Mouse (Mus musculus) embryonic facial prominence, embryonic 12.5 days (tissue): ENCODE results near the gene Sestd1. TPM values are rescaled to one million over a fixed set of nuclear protein-coding genes. Genes with fewer than 3 reads are reported as not detected.
A peak's percentile ranks its signal among the peaks of the same experiment; 100 is the strongest.

Experiments
- ATAC-seq: fragments of 200-750 bp; cut with Nextera tagmentation; 2 replicates; pipeline ENCODE4 v1.8.0; 2017; ENCODE audit not compliant: insufficient number of reproducible peaks, insufficient read depth, low FRiP score, low TSS enrichment
- H3K27ac ChIP-seq: fragments of 300-500 bp; sonication (generic); 2 replicates; pipeline ENCODE4 v1.5.1; 2016; ENCODE audit warnings: mild to moderate bottlenecking
- H3K27me3 ChIP-seq: fragments of 300-500 bp; sonication (generic); 2 replicates; pipeline ENCODE4 v1.6.1; 2016; ENCODE audit warnings: mild to moderate bottlenecking, moderate library complexity
- H3K36me3 ChIP-seq: fragments of 300-500 bp; sonication (generic); 2 replicates; pipeline ENCODE4 v1.6.1; 2016; ENCODE audit warnings: mild to moderate bottlenecking
- H3K4me1 ChIP-seq: fragments of 300-500 bp; sonication (generic); 2 replicates; pipeline ENCODE4 v1.6.1; 2016
- H3K4me2 ChIP-seq: fragments of 300-500 bp; sonication (generic); replicated peaks from 2 replicates; pipeline ENCODE4 v1.6.1; 2016; ENCODE audit warnings: mild to moderate bottlenecking, moderate library complexity
- H3K4me3 ChIP-seq: fragments of 300-500 bp; sonication (generic); 2 replicates; pipeline ENCODE4 v1.5.1; 2016; ENCODE audit warnings: mild to moderate bottlenecking
- H3K9ac ChIP-seq: fragments of 300-500 bp; sonication (generic); 2 replicates; pipeline ENCODE4 v1.6.1; 2016; ENCODE audit warnings: mild to moderate bottlenecking, moderate library complexity
- H3K9me3 ChIP-seq: fragments of 300-500 bp; sonication (generic); 2 replicates; pipeline ENCODE4 v1.6.1; 2016; ENCODE audit warnings: mild to moderate bottlenecking, moderate library complexity
- WGBS: fragments of 180-500 bp; shearing (Covaris S2); methylation state at CpG from one replicate; pipeline ENCODE4 v1.1.7; 2016; 5-methylcytosine and 5-hydroxymethylcytosine counted together
- polyA plus RNA-seq: library from polyadenylated mRNA; unstranded; fragments of >200 nt; fragmentation: Nextera tagmentation; extraction: Ambion mirVana; gene quantifications from 2 replicates; pipeline ENCODE4 v1.2.1, GENCODE M21; 2016

The Sestd1 gene
- polyA plus RNA-seq, 1 experiment from 2014 or later = 23.8 TPM

DNA sequence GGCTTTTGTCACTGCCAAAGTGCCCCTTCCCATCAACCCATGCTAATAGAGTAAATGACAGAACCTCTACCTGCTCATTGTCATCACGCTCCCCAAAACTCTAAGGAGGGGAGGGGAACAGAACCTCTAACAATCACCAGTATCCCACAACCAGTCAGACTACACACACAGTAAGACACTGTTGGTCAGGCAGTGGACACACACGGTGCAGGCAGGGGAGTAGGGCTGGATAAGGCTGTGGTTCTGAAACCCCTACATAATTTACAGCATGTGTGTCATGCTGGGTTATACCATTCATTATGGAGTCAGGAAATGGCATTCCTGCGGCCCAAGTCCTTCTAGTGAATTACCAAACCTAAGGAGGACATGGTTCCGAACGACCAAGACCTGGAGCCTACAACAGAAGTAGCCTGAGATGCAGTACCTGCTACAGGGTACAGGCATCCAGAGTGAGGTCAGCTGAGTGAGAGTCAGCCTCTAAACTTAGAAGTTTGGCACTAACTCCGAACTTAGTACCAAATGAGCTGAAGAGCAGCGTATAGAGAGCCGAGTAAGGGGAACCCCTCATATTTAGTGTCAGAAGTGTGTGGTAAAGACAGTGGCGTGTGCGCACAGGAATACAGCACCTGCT is 33.1 kb downstream of the Sestd1 start:
- 80% methylated on average over 10 of the region's 10 CpGs for WGBS
- Histone ChIP-seq H3K27ac (no peak overlapping the region), H3K27me3 (no peaks in the 10 kb centered on the region), H3K9me3 (no peaks in the 10 kb centered on the region), H3K9ac (no peak overlapping the region), H3K4me1 (peaks cover 12% of the 10 kb centered on the region), H3K36me3 (peaks cover 15% of the 10 kb centered on the region), H3K4me2 (no peak overlapping the region), H3K4me3 (no peak overlapping the region)
- peak; percentile 73; the same call in 1 of the 2 replicates for ATAC-seq

DNA sequence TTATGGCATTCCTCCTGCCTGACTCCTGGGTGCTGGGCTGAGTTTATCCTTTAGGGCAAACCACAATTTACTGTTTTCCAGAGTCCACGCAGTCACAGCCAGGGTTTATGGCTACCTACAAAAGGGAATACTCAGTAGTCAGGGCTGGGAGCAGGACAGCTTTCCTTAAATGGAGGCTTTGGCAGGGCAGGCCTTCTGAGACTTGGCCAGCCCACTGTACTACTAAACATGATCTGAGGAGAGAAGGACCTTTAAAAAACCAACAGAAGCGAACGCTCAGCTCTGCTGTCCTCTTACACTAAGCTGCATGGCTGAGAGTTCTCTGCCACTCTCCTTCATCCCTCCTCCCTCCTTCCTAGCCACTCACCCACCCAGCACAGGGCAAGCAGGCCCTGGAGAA is 34.6 kb downstream of the Sestd1 start:
- ATAC-seq = no peak
- no peak overlapping the region for H3K4me2 ChIP-seq
- H3K27me3 ChIP-seq = no peaks in the 10 kb centered on the region
- 48% methylated on average over 3 of the region's 3 CpGs for WGBS
- no peak overlapping the region for H3K4me3 ChIP-seq
- peaks cover 12% of the 10 kb centered on the region for H3K4me1 ChIP-seq
- H3K36me3 ChIP-seq = peaks cover 20% of the 10 kb centered on the region
- no peaks in the 10 kb centered on the region for H3K9me3 ChIP-seq
- no peak overlapping the region for H3K9ac ChIP-seq
- no peak overlapping the region for H3K27ac ChIP-seq

DNA sequence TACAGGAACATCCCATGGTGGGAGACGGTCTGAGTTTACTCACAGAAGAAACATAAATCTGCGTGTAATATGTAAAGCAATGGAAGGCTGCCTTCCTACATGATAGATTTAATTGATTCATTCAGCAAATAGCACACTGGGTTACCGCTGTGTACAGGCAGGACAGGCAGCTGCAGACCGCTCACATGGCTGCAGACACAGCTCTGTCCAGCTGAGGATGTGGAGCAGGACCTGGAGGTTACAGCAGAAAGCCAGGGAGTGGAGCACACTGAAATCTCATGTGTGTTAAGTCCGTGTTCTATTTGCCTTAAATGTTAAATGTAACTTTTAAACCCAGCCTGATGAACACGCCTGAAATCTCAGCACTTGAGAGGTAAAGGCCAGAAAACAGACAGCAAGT is 38.1 kb downstream of the Sestd1 start:
- no peaks in the 10 kb centered on the region for H3K9me3 ChIP-seq
- peaks cover 41% of the 10 kb centered on the region for H3K36me3 ChIP-seq
- peaks cover 6% of the 10 kb centered on the region for H3K4me1 ChIP-seq
- no peak overlapping the region for H3K9ac ChIP-seq
- no peaks in the 10 kb centered on the region for H3K27me3 ChIP-seq
- WGBS = 88% methylated on average over 6 of the region's 6 CpGs
- H3K4me3 ChIP-seq = no peak overlapping the region
- H3K4me2 ChIP-seq = no peak overlapping the region
- ATAC-seq = no peak
- H3K27ac ChIP-seq = no peak overlapping the region

DNA sequence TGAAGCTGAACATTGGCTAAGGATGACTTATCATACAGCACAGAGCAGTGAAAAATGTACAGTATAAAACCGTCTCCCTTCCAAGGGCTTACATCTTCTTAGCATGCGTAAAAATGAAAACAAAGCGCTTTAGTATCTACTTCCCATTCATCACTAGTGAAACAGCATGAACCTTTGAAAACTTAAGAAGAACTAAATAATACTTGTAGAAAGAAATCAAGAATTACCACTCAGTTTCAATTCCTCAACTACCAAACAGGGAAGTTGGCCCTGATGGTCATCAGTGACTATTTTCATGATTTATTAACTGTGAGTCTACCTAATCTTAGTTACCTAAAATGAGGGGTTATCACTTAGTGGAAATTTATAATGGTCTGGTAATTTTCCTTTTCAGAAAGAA is 41.8 kb downstream of the Sestd1 start:
- H3K4me2 ChIP-seq = no peak overlapping the region
- no peaks in the 10 kb centered on the region for H3K9me3 ChIP-seq
- no peak overlapping the region for H3K9ac ChIP-seq
- WGBS = 96% methylated on average over 3 of the region's 3 CpGs
- H3K4me3 ChIP-seq = no peak overlapping the region
- peaks cover 33% of the 10 kb centered on the region for H3K36me3 ChIP-seq
- no peaks in the 10 kb centered on the region for H3K4me1 ChIP-seq
- no peaks in the 10 kb centered on the region for H3K27me3 ChIP-seq
- no peak overlapping the region for H3K27ac ChIP-seq
- no peak for ATAC-seq

DNA sequence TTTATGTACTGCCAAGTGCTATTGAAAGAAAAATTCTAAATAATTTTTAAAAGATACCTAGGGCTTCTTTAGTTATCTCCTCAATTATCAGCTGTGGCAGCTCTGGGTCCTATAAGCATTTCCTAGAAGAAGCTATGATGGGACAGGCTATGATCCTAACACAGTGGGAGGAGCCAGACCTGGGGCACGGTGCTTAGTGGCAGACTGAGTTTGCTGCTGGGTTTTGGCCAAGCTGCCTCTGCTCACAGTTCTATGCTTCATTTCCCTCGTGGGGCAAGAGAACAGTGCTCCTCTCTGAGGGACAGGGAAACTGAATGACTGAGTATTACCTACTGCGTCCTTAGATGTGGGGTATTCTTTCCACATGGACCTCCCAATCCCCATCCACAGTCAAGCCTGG is 42.3 kb downstream of the Sestd1 start:
- WGBS = 72% methylated on average over 3 of the region's 3 CpGs
- Histone ChIP-seq H3K4me3 (no peak overlapping the region), H3K4me1 (no peaks in the 10 kb centered on the region), H3K4me2 (no peak overlapping the region), H3K9ac (no peak overlapping the region), H3K36me3 (peaks cover 34% of the 10 kb centered on the region), H3K27me3 (no peaks in the 10 kb centered on the region), H3K27ac (no peak overlapping the region), H3K9me3 (no peaks in the 10 kb centered on the region)
- no peak for ATAC-seq

DNA sequence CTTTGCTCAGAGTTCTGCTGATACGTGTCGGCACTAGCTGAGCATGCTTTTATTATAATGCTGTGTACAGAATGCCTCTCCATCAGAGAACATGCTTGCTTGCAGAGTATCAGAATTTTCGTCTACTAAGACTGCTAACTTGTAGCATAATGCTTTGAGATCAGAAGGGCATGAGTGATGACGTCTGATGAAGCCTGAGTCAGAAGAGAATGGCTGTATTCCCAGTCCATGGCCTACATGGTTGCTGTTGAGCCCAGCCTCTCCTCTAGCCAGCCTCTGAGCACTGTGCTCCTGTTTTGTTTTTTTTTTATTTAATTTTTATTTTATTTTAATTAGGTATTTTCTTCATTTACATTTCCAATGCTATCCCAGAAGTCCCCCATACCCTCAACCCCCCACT is 43.5 kb downstream of the Sestd1 start:
- Histone ChIP-seq H3K36me3 (peaks cover 46% of the 10 kb centered on the region), H3K27ac (no peak overlapping the region), H3K27me3 (no peaks in the 10 kb centered on the region), H3K9me3 (no peaks in the 10 kb centered on the region), H3K4me1 (no peaks in the 10 kb centered on the region), H3K4me3 (no peak overlapping the region), H3K4me2 (no peak overlapping the region), H3K9ac (no peak overlapping the region)
- ATAC-seq = no peak
- 90% methylated on average over 4 of the region's 4 CpGs for WGBS

DNA sequence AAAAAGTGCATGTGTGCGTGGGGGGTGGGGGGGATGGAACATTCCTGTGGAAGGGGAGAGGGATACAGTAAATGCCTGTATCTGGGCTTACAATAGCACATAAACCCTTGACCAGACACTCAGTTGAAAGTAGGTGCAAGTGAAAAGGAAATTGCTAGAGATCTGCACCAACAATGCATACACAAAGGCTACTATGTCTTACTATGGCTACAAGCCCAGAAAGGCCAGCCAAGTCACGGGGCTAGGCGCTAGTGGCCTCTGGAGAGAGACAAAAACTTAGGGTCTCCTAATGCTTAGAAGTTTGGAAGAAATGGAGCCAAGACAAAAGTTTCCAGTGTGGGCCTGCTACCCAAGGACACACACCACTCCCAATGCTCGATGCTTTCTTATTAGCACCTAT is 44.5 kb downstream of the Sestd1 start:
- H3K9ac ChIP-seq = no peak overlapping the region
- H3K4me3 ChIP-seq = no peak overlapping the region
- H3K9me3 ChIP-seq = no peaks in the 10 kb centered on the region
- H3K4me1 ChIP-seq = no peaks in the 10 kb centered on the region
- no peak overlapping the region for H3K4me2 ChIP-seq
- H3K27me3 ChIP-seq = no peaks in the 10 kb centered on the region
- ATAC-seq = no peak
- H3K36me3 ChIP-seq = peaks cover 49% of the 10 kb centered on the region
- 93% methylated on average over 4 of the region's 4 CpGs for WGBS
- H3K27ac ChIP-seq = no peak overlapping the region

DNA sequence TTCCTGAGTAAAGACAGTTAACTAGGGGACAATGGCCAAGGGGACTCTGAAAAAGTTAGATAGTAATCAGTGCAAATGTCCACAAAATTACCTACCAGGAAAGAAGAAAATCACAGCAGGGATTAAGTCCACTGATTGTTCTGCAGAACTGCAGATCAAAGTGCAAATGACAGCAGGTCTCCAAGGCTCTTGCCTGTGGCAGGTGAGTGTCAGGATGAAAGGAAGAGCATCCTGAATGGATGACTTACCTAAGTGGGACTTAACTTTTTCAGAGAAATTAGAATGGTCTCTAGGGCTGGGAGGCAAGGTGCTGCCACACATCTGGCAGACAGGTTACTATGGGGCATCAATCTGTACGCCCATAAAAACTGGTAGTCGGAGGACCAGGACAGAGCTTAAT is 47.8 kb downstream of the Sestd1 start:
- Histone ChIP-seq H3K27ac (no peak overlapping the region), H3K4me3 (no peak overlapping the region), H3K9me3 (no peaks in the 10 kb centered on the region), H3K9ac (no peak overlapping the region), H3K4me2 (no peak overlapping the region), H3K27me3 (no peaks in the 10 kb centered on the region), H3K4me1 (no peaks in the 10 kb centered on the region), H3K36me3 (peaks cover 31% of the 10 kb centered on the region)
- WGBS = 89% methylated on average over 2 of the region's 2 CpGs
- no peak for ATAC-seq

DNA sequence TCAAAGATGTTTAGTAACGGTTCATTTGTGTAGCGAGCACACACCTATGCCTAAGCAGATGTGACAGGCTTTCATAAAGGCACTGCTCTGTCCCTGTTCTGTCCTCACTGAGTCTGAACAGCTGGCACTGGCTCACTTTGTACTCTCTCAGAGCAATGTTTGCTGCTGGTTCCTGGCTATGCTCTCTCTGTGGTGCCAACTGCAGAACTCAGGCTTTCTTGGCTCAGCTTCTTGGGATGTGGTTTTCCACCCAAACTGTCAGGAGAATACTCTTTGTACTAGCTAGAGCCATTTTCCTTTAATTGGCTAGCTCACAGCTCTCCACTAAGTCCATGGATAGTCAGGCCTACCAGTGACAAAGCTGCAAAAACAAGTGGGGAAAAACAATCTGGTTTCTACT is 59.4 kb downstream of the Sestd1 start:
- Histone ChIP-seq H3K27me3 (no peaks in the 10 kb centered on the region), H3K27ac (no peak overlapping the region), H3K4me1 (no peaks in the 10 kb centered on the region), H3K9me3 (no peaks in the 10 kb centered on the region), H3K36me3 (0 out of 2 replicates have a peak, but pooled peaks cover 5% of the 10 kb centered on the region), H3K4me3 (no peak overlapping the region), H3K9ac (no peak overlapping the region), H3K4me2 (no peak overlapping the region)
- ATAC-seq = no peak
- 89% methylated on average over 2 of the region's 2 CpGs for WGBS

DNA sequence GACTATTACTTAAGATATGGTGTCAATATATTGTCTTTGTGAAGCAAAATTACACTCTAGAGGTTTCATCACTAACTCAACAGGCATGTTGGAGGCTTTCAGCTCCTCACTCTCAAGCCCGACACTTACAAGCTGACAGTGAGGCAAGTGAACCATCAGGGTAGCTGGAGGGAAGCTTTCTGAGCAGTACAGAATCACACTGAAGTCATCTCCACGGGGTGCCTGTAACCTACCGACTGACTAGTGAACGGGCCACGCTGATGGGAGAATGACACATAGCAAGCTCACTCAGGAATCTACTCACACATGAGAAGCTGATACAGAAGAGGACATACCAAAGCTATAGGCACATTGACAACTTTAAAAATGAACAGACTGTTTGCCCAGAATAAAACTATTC is 67.5 kb downstream of the Sestd1 start:
- H3K36me3 ChIP-seq = peaks cover 25% of the 10 kb centered on the region

DNA sequence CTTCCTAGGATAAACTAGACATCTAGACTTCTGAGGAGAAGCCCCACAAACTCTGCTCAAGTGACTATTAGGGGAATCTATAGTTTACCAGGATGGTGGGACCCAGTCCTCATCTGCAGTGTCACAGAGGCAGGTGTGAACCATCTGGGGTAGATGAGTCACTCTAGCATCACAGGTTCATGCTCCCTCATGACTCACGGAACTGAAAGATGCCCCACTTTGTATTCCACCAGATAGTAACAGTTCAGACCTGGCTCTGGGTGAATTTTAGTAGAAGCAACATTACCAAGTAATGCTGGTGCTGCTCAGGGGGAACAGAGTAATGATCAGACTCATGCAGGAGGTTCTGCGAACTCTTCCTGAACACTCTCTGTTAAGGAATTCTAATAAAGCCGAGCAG is 73.4 kb downstream of the Sestd1 start:
- Histone ChIP-seq H3K27me3 (no peaks in the 10 kb centered on the region), H3K9ac (no peak overlapping the region), H3K4me1 (no peaks in the 10 kb centered on the region), H3K4me2 (no peak overlapping the region), H3K36me3 (peaks cover 21% of the 10 kb centered on the region), H3K27ac (no peak overlapping the region), H3K4me3 (no peak overlapping the region), H3K9me3 (no peaks in the 10 kb centered on the region)
- no peak for ATAC-seq
- 90% methylated on average over 3 of the region's 3 CpGs for WGBS

More for the DNA sequence above, 67.5 kb downstream of the Sestd1 start:
- no peak for ATAC-seq
- no peak overlapping the region for H3K9ac ChIP-seq
- no peak overlapping the region for H3K27ac ChIP-seq
- H3K9me3 ChIP-seq = no peaks in the 10 kb centered on the region
- no peaks in the 10 kb centered on the region for H3K4me1 ChIP-seq
- no peak overlapping the region for H3K4me3 ChIP-seq
- H3K4me2 ChIP-seq = no peak overlapping the region
- WGBS = 82% methylated on average over 5 of the region's 5 CpGs
- no peaks in the 10 kb centered on the region for H3K27me3 ChIP-seq

DNA sequence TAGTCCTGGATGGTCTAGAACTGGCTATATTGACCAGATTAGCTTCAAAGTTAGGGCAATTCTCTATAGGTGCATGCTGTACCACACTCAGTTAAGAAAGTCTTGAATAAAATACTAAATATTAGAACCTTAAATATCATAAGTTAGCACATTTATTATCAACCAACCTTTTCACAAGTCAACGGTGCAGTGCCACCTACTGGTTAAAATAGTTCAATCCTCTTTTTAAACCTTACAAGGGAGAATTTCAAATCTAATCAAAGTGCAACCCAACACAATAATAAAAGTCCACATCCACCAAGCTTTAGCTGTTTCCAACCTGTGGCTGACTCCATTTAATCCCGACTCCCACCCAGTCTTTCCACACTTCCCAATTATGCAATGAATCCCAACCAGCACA is 76.5 kb downstream of the Sestd1 start:
- no peak overlapping the region for H3K4me2 ChIP-seq
- no peak overlapping the region for H3K27ac ChIP-seq
- WGBS = 62% methylated on average over 2 of the region's 2 CpGs
- no peaks in the 10 kb centered on the region for H3K27me3 ChIP-seq
- no peak overlapping the region for H3K9ac ChIP-seq
- no peak for ATAC-seq
- H3K4me3 ChIP-seq = no peak overlapping the region
- no peaks in the 10 kb centered on the region for H3K4me1 ChIP-seq
- H3K9me3 ChIP-seq = no peaks in the 10 kb centered on the region
- peaks cover 16% of the 10 kb centered on the region for H3K36me3 ChIP-seq

DNA sequence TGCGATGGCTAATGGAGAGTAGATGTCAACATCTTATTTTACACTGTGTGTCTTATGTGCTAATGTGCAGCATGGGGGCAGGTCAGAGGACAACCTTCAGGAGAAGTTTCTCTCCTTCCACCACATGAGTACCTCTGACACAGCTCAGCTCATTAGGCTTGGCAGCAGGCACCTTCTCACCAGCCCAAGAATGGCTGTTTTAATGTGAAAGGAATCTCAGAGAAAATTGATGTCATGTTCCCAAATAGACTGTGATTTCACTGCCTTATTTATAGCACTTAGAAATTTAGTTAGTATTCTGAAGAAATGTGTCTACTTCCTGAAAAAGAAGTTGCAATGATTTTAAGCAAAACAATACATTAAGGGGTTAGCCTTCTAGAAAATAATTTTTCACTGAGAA is 78.5 kb downstream of the Sestd1 start:
- WGBS = 100% methylated on average over 1 of the region's 1 CpGs
- no peak for ATAC-seq
- no peak overlapping the region for H3K4me3 ChIP-seq
- no peaks in the 10 kb centered on the region for H3K9me3 ChIP-seq
- no peak overlapping the region for H3K9ac ChIP-seq
- H3K36me3 ChIP-seq = peaks cover 18% of the 10 kb centered on the region
- H3K4me2 ChIP-seq = no peak overlapping the region
- no peak overlapping the region for H3K27ac ChIP-seq
- H3K4me1 ChIP-seq = no peaks in the 10 kb centered on the region
- no peaks in the 10 kb centered on the region for H3K27me3 ChIP-seq
